Mouse (Mus musculus): ENCODE measurements around the gene Rnf114.

DNA sequence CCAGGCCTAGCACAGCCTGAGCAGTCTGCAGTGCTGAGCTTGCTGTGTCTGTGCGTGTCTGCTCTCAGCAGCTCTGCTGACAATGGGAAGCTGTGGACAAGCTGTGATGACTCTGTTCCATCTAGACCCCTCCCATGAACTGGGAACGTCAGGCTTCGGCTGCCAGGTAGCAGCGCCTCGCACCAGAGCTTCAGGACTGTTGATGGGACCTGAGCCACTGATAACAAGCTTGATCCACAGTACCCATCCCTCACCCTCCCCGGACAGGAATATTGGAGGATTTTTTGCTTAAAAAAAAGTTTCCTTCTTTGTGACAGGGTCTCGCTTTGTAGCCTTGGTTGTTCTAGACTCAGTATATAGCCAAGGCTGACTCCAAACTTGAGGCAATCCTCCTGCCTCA lies 45.2 kb upstream of the Rnf114 start:
- no peak for TF ChIP-seq CTCF (IDR thresholded peaks at IDR 0.05; ENCODE audit: borderline replicate concordance, control insufficient read depth, extremely low read depth, insufficient read depth, low read length, poor library complexity)
- no peak for TF ChIP-seq POLR2A (IDR thresholded peaks at IDR 0.05; ENCODE audit: control insufficient read depth, extremely low read depth, insufficient read depth, low read length, poor library complexity)

All from thymus, adult 2 months (tissue).